Comparison of ENCODE assay signal across 19 mouse cellular contexts in the genomic region with DNA sequence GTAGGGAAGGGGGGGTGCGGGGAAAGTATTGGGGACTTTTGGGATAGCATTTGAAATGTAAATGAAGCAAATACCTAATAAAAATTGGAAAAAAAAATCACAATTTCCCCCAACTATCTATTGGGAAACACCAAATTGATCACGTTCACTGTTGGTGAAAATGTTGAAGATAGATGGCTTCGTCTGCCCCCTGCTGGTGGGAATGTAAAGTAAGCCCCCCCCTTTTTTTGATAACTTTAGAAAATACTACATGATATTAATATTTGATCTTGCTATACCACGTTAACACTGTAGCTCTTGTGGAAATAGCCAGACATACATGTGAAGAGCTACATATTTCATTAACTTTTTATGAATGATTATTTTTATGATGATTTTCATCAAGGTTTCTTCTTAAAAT. TPM values are rescaled to one million over a fixed set of nuclear protein-coding genes. Genes with fewer than 3 reads are reported as not detected.
A peak's percentile ranks its signal among the peaks of the same experiment; 100 is the strongest.
DNase-seq lines count a peak whose midpoint lies in the region; ATAC-seq and TF ChIP-seq lines count a peak whose summit lies in the region.
"Had no signal": no experiment of that assay in that cellular context is flagged by ENCODE, and none has a peak within 500 bp of the region (broad histone marks: within the 10 kb centered on the region; RNA-seq: fewer than 3 reads in every experiment).

No protein-coding gene starts in this region.

- no peak overlapping the region for H3K9ac ChIP-seq in forebrain, postnatal 0 days
- no peak overlapping the region for H3K9ac ChIP-seq in forebrain, embryonic 11.5 days (ENCODE audit: low read length)
- H3K9ac ChIP-seq: limb, embryonic 13.5 days; neural tube, embryonic 15.5 days had no signal

- WGBS in forebrain, postnatal 0 days = 40% methylated on average over 4 of the region's 4 CpGs
- 43% methylated on average over 4 of the region's 4 CpGs for WGBS in forebrain, embryonic 11.5 days

- no peaks in the 10 kb centered on the region for H3K9me3 ChIP-seq in forebrain, postnatal 0 days (ENCODE audit: low read length)
- no peaks in the 10 kb centered on the region; the same call in 1 of the 2 replicates for H3K9me3 ChIP-seq in forebrain, embryonic 11.5 days (ENCODE audit: control insufficient read depth, low read length)
- H3K9me3 ChIP-seq: limb, embryonic 13.5 days; neural tube, embryonic 15.5 days had no signal

- H3K4me3 ChIP-seq in forebrain, postnatal 0 days (ENCODE audit: low read depth, low read length) = no peak overlapping the region
- no peak overlapping the region for H3K4me3 ChIP-seq in forebrain, embryonic 11.5 days (ENCODE audit: low read depth, low read length)
- H3K4me3 ChIP-seq in left cerebral cortex, adult 2 months = no peak overlapping the region
- H3K4me3 ChIP-seq: limb, embryonic 13.5 days; neural tube, embryonic 15.5 days had no signal

- H3K4me1 ChIP-seq in forebrain, postnatal 0 days (ENCODE audit: insufficient read depth) = no peaks in the 10 kb centered on the region
- H3K4me1 ChIP-seq in forebrain, embryonic 11.5 days (replicated peaks; ENCODE audit: control insufficient read depth, insufficient read depth, low read length) = no peaks in the 10 kb centered on the region
- H3K4me1 ChIP-seq: limb, embryonic 13.5 days had no signal

- no peak overlapping the region for H3K4me2 ChIP-seq in forebrain, postnatal 0 days (ENCODE audit: low read depth)
- no peak overlapping the region for H3K4me2 ChIP-seq in forebrain, embryonic 11.5 days (ENCODE audit: low read depth, low read length, severe bottlenecking)
- H3K4me2 ChIP-seq: limb, embryonic 13.5 days; neural tube, embryonic 15.5 days had no signal

- no peak for TF ChIP-seq POLR2A in brain, embryonic 14.5 days (IDR thresholded peaks at IDR 0.05; ENCODE audit: borderline replicate concordance, extremely low read depth, insufficient read depth, insufficient read length, poor library complexity, severe bottlenecking)

- no peaks in the 10 kb centered on the region for H3K27me3 ChIP-seq in forebrain, postnatal 0 days (ENCODE audit: insufficient read depth, low read length)
- no peaks in the 10 kb centered on the region for H3K27me3 ChIP-seq in forebrain, embryonic 11.5 days (ENCODE audit: control insufficient read depth, insufficient read depth, low read length)
- H3K27me3 ChIP-seq: limb, embryonic 13.5 days; neural tube, embryonic 15.5 days had no signal

- ATAC-seq in forebrain, postnatal 0 days = no peak
- ATAC-seq in forebrain, embryonic 11.5 days (replicated peaks; ENCODE audit: low FRiP score) = no peak
- ATAC-seq: intestine, embryonic 16.5 days; midbrain, embryonic 16.5 days had no signal

- intact Hi-C loops in left cerebral cortex, adult 2 months (cut with DNase I) = no loop called here

- no peak overlapping the region for H3K27ac ChIP-seq in forebrain, postnatal 0 days (ENCODE audit: low read depth, low read length)
- no peak overlapping the region for H3K27ac ChIP-seq in forebrain, embryonic 11.5 days (ENCODE audit: low read depth, low read length)
- H3K27ac ChIP-seq in left cerebral cortex, adult 2 months = no peak overlapping the region
- H3K27ac ChIP-seq: limb, embryonic 13.5 days; neural tube, embryonic 15.5 days had no signal

- H3K36me3 ChIP-seq in forebrain, postnatal 0 days (ENCODE audit: insufficient read depth) = no peaks in the 10 kb centered on the region
- no peaks in the 10 kb centered on the region for H3K36me3 ChIP-seq in forebrain, embryonic 11.5 days (ENCODE audit: control insufficient read depth, insufficient read depth, low read length)
- H3K36me3 ChIP-seq: limb, embryonic 13.5 days; neural tube, embryonic 15.5 days had no signal

- TF ChIP-seq CTCF in forebrain, postnatal 0 days (IDR thresholded peaks at IDR 0.05; ENCODE audit: low read depth) = peak; percentile 46
- peak; percentile 48 for TF ChIP-seq CTCF in left cerebral cortex, adult 2 months (IDR thresholded peaks at IDR 0.05)
- TF ChIP-seq CTCF in brain, embryonic 14.5 days (IDR thresholded peaks at IDR 0.05; ENCODE audit: borderline replicate concordance, extremely low read depth, insufficient read depth, insufficient read length) = peak; percentile 26; the same call in 1 of the 2 replicates

- no peak for DNase-seq in forebrain, postnatal 0 days
- DNase-seq in forebrain, embryonic 11.5 days (ENCODE audit: low spot score) = no peak
- no peak for DNase-seq in left cerebral cortex, adult 2 months (ENCODE audit: extremely low spot score in 1 of 2, low spot score in 2 of 2)
- no peak for DNase-seq in left cerebral cortex, adult 11 months (ENCODE audit: low spot score)
- peak; percentile 40 for DNase-seq in A20 (ENCODE audit: low read depth, low spot score)
- no peak for DNase-seq in brain, embryonic 14.5 days (ENCODE audit: low read depth)
- DNase-seq in embryo, embryonic 10.5 days (ENCODE audit: low spot score) = no peak
- DNase-seq in layer of hippocampus, postnatal 10 days (ENCODE audit: low spot score in 2 of 2) = no peak
- DNase-seq: adrenal gland, postnatal 14 days; cerebellum, postnatal 25 days; heart, postnatal 4 days; layer of hippocampus, adult 9-11 months; right cerebral cortex, adult 18-20 months; thymus, postnatal 25 days had no signal

RNA-seq across cellular contexts. Expression of a gene that starts 4.8 kb away (rescaled TPM):
- total RNA-seq in forebrain, postnatal 0 days (2014; rRNA removed) = 96.9 and 99.0 TPM in 2 replicates
- 105 and 106 TPM in 2 replicates for polyA plus RNA-seq in forebrain, postnatal 0 days (2015; fragmentation: Nextera tagmentation; extraction: Ambion mirVana)
- 82.6 and 100 TPM in 2 replicates for polyA plus RNA-seq in forebrain, embryonic 11.5 days (2014; fragmentation: Nextera tagmentation; extraction: Ambion mirVana)
- total RNA-seq in left cerebral cortex, adult 2 months (2021) = 10 to 100 TPM; 30.1 to 34.1 TPM
- polyA plus RNA-seq in brain, embryonic 14.5 days (2012; rRNA removed) = 62.7 and 84.1 TPM in 2 replicates
- 10 to 100 TPM; 41.0 to 43.4 TPM for total RNA-seq in layer of hippocampus, postnatal 10 days (2021)

RNA-seq across cellular contexts. Expression of a gene that starts 20.6 kb away (rescaled TPM):
- total RNA-seq in forebrain, postnatal 0 days (2014; rRNA removed) = not detected in 2 replicates
- polyA plus RNA-seq in forebrain, postnatal 0 days (2015; fragmentation: Nextera tagmentation; extraction: Ambion mirVana) = not detected in 2 replicates
- polyA plus RNA-seq in forebrain, embryonic 11.5 days (2014; fragmentation: Nextera tagmentation; extraction: Ambion mirVana) = not detected in 2 replicates
- total RNA-seq in left cerebral cortex, adult 2 months (2021) = not detected
- polyA plus RNA-seq in brain, embryonic 14.5 days (2012; rRNA removed) = 0.05 TPM in 1 of 2 replicates, not detected in the other
- total RNA-seq in layer of hippocampus, postnatal 10 days (2021) = under 1 TPM in 1 of 2 experiments, not detected in 1; 0.16 TPM
- polyA plus RNA-seq: intestine, embryonic 16.5 days; lung, embryonic 16.5 days had no signal

RNA-seq across cellular contexts. Expression of a gene that starts 34.9 kb away (rescaled TPM):
- total RNA-seq in forebrain, postnatal 0 days (2014; rRNA removed) = 14.0 and 27.1 TPM in 2 replicates
- 40.5 and 41.8 TPM in 2 replicates for polyA plus RNA-seq in forebrain, postnatal 0 days (2015; fragmentation: Nextera tagmentation; extraction: Ambion mirVana)
- polyA plus RNA-seq in forebrain, embryonic 11.5 days (2014; fragmentation: Nextera tagmentation; extraction: Ambion mirVana) = 140 and 143 TPM in 2 replicates
- 10 to 100 TPM; 10.7 to 12.1 TPM for total RNA-seq in left cerebral cortex, adult 2 months (2021)
- 22.8 and 26.4 TPM in 2 replicates for polyA plus RNA-seq in brain, embryonic 14.5 days (2012; rRNA removed)
- 10 to 100 TPM; 15.2 to 18.0 TPM for total RNA-seq in layer of hippocampus, postnatal 10 days (2021)

RNA-seq across cellular contexts. Expression of a gene that starts 34.9 kb away (rescaled TPM):
- 32.3 and 40.5 TPM in 2 replicates for total RNA-seq in forebrain, postnatal 0 days (2014; rRNA removed)
- polyA plus RNA-seq in forebrain, postnatal 0 days (2015; fragmentation: Nextera tagmentation; extraction: Ambion mirVana) = 10.3 and 13.9 TPM in 2 replicates
- 17.3 and 20.8 TPM in 2 replicates for polyA plus RNA-seq in forebrain, embryonic 11.5 days (2014; fragmentation: Nextera tagmentation; extraction: Ambion mirVana)
- total RNA-seq in left cerebral cortex, adult 2 months (2021) = 10 to 100 TPM; 21.1 to 22.9 TPM
- 35.0 and 36.7 TPM in 2 replicates for polyA plus RNA-seq in brain, embryonic 14.5 days (2012; rRNA removed)
- total RNA-seq in layer of hippocampus, postnatal 10 days (2021) = 10 to 100 TPM; 17.9 to 23.5 TPM
